Mouse (Mus musculus) mesoderm, embryonic 11.5 days (tissue): ENCODE measurements at regions not wholly inside any gene's neighbourhood (a gene's known extent, or its start where the extent isn't known, plus 50 kb on each side); places are given as distances from the start of the nearest gene placed in this dataset.

Source experiments
- DNase-seq: peaks from one replicate; pipeline ENCODE4 v3.0.0-alpha.2; 2012; ENCODE audit warnings: low read depth, low spot score

DNA sequence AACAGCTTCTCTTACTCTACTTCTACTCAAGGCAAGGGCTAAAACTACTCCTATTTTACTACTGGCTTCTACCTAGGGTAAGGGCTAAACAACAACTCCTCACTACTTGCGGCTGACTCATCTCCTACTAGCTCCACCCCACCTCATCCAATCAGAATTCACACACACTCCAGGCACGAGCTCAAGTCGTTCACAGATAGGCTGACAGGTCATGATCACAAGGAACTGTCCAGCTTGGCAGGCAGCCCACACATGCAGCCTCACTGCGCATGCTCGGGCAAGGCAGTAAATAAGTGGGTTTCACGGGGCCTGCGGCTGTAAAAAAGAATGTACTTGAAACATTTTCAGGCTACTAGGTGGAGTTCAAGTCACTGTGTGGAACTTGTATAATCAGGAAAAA lies 197.6 kb downstream of the Ccdc50 start:
- no peak for DNase-seq

DNA sequence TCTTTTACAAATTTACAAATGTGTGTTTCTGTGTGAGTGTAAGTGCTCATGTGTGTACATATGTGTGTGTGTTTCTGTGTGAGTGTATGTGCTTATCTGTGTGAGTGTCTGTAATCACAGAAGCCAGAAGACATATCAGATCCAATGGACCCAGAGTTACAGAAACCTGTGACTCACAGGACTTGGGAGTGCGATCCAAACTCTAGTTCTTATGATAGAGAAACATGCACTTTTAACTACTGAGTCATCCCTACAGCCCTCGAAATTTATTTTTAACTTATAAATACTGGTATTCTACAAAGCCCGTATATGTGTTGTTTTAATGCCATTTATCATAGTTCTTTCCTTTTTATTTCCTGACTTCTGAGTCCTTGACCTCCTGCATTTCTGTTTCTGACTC lies 220.7 kb downstream of the Ccdc50 start:
- DNase-seq, result no peak

DNA sequence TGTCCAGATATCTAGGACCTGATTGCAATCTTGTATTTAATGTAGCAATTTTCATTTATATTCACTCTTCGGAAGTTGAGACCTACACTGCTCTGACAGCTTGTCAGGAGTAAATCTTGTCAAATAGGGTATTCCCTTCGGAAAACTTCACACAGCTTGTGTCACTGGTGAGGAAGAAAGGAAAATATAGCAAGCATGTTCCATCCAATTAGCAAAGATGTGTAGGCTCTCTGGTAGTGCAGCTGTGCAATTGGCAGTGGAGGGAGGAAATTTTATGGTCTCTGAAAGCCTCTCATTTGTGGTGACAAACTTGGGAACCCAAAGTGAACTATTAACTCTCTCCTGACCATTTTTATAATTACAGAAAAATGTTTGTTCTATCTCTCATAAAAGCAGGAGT lies 252.6 kb downstream of the Ccdc50 start:
- no peak for DNase-seq

DNA sequence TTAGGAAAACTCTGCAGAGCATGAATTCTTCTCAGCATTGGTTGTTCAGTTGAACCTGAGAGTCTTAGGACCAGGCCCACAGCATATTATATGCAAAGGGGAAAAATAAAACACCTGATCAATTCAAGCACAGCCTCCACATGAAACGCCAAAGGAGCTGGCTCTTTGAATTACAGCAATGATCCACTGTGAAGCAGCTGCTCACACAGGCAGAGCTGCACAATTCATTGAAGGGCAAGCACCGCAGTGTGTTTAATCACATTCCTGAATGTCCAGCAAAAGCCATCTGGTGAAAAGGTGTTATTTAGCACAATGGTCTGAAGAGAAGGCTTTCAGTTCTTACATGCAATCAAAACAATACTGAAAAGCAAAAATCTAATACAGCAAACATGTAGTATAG lies 289.6 kb downstream of the Ccdc50 start:
- peak; percentile 21 for DNase-seq

DNA sequence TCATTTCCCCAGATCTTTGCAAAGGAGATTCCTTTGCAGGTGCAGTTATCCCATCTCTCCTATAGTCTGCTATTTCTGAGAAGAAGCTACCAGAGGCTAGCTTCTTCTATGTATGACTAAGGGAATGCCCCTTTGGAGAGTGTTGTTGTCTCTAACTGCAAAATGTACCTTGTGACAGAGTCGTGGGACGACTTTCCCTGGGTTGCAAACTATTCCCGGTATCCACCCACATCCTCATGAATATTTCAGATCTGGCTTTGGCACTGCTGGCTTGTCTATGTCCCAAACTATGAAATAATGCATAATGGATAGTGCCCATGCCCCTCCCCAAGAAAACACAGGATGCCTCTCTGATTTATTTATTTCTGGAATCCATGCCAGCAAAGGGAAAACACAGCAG lies 294.3 kb downstream of the Ccdc50 start:
- no peak for DNase-seq

DNA sequence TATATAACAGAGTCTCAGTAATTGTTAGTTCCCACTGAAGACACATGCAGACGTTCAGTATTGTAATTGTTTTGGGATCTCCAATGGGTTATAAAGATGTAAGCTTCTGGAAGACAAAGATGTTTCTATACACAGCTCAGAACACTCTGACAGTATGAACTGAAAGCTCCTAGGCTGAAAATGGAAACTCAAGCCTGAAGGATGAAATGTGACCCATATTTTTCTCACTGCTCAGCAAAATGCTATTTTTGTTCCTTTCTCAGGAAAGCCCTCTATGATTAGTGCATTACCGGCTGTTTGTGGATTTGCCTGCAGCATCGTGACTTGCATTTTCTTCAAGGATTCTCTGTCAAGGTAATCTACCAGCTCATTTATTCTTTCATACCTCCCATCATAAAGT lies 295.2 kb downstream of the Ccdc50 start:
- no peak for DNase-seq

DNA sequence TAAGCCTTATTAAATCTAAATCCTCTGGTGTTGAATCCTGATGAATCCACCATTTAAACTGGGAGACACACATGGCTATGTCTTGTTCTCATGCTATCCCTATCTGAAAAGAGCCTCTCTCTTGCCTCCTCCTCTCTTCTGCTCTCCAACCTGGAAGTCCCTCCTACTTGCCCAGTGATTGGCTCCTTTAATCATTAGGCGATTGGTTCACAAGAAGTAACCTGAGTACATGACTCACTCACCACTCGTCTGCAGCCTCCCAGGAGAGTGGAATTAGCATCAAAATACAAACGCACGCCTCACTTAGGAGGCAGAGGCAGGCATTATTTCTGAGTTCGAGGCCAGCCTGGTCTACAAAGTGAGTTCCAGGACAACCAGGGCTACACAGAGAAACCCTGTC lies 321.3 kb downstream of the Ccdc50 start:
- no peak for DNase-seq

DNA sequence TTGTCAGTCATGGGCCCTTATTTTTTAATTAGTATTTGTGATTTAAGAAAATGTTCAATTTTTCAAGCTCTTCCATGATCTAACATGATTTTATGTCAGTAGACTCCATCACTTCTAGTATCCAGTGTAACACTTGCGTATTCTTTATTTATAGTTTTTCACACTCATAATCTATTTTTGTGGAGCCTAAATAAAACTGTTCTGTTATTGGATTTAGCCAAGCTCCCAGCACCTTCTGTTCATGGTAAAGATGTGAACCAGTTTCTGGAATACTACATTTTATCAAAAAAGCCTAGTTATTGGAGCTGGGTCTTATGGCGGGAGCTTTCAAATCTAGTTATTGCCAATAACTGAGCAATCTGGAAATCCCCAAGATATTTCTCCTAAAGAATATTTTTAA lies 334.8 kb downstream of the Ccdc50 start:
- DNase-seq, result no peak
